Mouse (Mus musculus): ENCODE results near the gene Ppp2r5d. TPM values are rescaled to one million over a fixed set of nuclear protein-coding genes. Genes with fewer than 3 reads are reported as not detected.
A peak's percentile ranks its signal among the peaks of the same experiment; 100 is the strongest.

Ppp2r5d gene
- polyA plus RNA-seq, 1 experiment from 2014 or later: 51.0 TPM

DNA sequence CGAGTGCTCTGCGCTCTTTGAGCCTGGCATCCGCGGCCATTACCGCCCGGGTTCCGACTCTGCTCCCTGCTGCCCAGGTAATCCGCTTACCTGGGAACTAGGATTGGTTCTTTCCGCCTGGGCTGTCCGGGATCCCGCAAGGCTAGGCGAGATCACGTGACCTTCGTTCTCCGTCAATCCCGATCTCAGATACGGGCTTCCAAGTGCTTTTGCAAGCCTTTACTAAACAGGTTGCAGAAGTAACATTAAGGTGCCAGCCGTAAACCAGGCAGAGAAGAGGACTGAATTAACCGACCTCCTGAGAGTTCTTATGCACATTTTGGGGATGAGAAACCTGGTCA lies 58.6 kb downstream of the Ppp2r5d start:
- TF ChIP-seq CTCF (IDR thresholded peaks at IDR 0.05; ENCODE audit: low read depth): no peak
- 0% methylated on average over 19 of the region's 19 CpGs for WGBS

DNA sequence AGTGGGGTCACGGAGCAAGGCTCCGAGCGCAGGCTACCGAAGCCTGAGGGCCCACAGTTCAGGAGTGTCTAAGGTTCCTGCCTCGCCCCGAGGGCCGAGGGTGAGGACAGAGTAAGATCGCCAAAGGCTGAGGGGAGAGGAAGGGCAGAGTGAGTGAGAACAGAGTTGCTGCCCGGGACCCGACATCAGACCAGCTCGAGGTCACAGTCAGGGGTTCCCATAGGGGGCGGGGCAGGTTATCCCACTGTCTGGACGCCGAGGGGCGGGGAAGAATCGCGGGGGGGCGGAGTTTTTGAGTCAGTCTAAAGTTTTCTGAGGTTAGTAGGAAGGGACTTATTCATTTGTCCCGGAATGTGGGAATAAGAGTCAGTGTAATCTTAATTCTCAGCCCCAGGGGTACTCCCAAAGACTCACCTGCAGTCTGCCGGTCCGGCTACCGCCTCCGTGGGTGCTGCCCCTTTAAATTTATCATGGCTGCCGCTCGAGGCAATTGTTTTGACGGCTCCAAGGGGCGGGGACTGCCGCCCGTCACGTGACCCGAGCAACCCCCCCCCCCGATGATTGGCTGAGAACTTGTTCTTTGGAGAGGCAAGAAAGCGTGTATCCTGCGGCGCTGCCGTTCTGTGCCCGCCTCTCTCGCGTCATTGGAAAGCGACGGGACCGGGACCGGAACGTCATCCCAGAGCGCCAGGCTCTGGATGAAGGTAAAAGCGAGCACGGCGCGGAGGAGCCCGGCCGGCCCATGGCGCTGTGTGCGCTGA lies 59.2 kb downstream of the Ppp2r5d start, which contains the start of the genes Klc4 and Mrpl2:
Gene Klc4, minus strand, starts transcription at position 462 of the 761 bp plus-strand sequence.
Gene Mrpl2, plus strand, starts transcription at position 669 of the 761 bp plus-strand sequence.
- Histone ChIP-seq H3K27me3 (ENCODE audit: insufficient read depth, low read length) (no peaks in the 10 kb centered on the region), H3K4me1 (replicated peaks; ENCODE audit: insufficient read depth, low read length) (peaks cover 11% of the 10 kb centered on the region; the same call in 1 of the 2 replicates), H3K9me3 (replicated peaks; ENCODE audit: low read length) (no peaks in the 10 kb centered on the region), H3K4me2 (ENCODE audit: low read length) (peak within 1 kb of the TSS; percentile 94), H3K27ac (peak within 1 kb of the TSS; percentile 86), H3K9ac (ENCODE audit: low read depth, low read length) (peak within 1 kb of the TSS; percentile 79), H3K36me3 (ENCODE audit: insufficient read depth, low read length) (peaks cover 18% of the 10 kb centered on the region), H3K4me3 (replicated peaks; ENCODE audit: low read depth, low read length) (peak within 1 kb of the TSS; percentile 76)
- peak; percentile 73 for ATAC-seq (replicated peaks; ENCODE audit: low FRiP score, low read depth)
- WGBS: 0% methylated on average over 53 of the region's 53 CpGs
- DNase-seq (ENCODE audit: low spot score): peak; percentile 98
- TF ChIP-seq CTCF (IDR thresholded peaks at IDR 0.05; ENCODE audit: low read depth): no peak

More for the DNA sequence above, 58.6 kb downstream of the Ppp2r5d start:
- DNase-seq (ENCODE audit: low spot score) (peak; percentile 81), ATAC-seq (replicated peaks; ENCODE audit: low FRiP score, low read depth) (no peak)
- peak overlapping the region; percentile 83 for H3K27ac ChIP-seq
- H3K4me2 ChIP-seq (ENCODE audit: low read length): peak overlapping the region; percentile 71
- no peaks in the 10 kb centered on the region for H3K27me3 ChIP-seq (ENCODE audit: insufficient read depth, low read length)
- no peaks in the 10 kb centered on the region for H3K9me3 ChIP-seq (replicated peaks; ENCODE audit: low read length)
- H3K9ac ChIP-seq (ENCODE audit: low read depth, low read length): peak overlapping the region; percentile 79
- H3K4me3 ChIP-seq (replicated peaks; ENCODE audit: low read depth, low read length): peak overlapping the region; percentile 76
- peaks cover 17% of the 10 kb centered on the region; the same call in 1 of the 2 replicates for H3K4me1 ChIP-seq (replicated peaks; ENCODE audit: insufficient read depth, low read length)
- peaks cover 18% of the 10 kb centered on the region for H3K36me3 ChIP-seq (ENCODE audit: insufficient read depth, low read length)

DNA sequence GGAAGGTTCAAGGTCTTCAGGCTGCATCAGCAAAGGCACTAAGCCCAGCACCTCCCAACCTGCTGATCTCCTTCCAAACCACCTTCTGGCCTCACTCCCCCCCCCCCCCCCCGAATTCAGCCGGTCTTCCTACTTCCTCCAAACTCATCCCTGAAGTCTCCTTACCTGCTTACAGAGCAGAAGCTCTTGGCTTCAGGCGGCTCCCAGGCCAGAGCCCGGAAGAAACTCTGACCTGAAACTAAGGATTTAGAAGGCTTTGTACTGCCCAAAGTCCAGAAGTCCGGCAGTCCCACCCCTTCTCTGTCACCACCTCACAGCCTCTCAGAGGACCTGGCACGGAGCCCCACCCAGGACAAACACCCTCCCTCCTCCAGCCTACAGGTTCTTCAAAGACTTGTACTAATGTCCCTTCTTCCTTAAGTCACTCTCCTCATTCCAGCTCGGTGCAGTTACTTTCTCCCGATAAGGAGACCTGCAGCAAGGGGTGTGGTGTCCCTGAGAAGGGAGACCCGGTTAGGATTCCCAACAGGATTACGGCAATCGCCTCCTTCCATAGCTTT lies 59.9 kb downstream of the Ppp2r5d start:
- DNase-seq (ENCODE audit: low spot score) (peak; percentile 59), ATAC-seq (replicated peaks; ENCODE audit: low FRiP score, low read depth) (peak; percentile 73)
- Histone ChIP-seq H3K9me3 (replicated peaks; ENCODE audit: low read length) (no peaks in the 10 kb centered on the region), H3K9ac (ENCODE audit: low read depth, low read length) (peak overlapping the region; percentile 75), H3K4me3 (replicated peaks; ENCODE audit: low read depth, low read length) (peak overlapping the region; percentile 76), H3K27me3 (ENCODE audit: insufficient read depth, low read length) (no peaks in the 10 kb centered on the region), H3K27ac (peak overlapping the region; percentile 86), H3K4me1 (replicated peaks; ENCODE audit: insufficient read depth, low read length) (peaks cover 11% of the 10 kb centered on the region; the same call in 1 of the 2 replicates), H3K4me2 (ENCODE audit: low read length) (peak overlapping the region; percentile 94), H3K36me3 (ENCODE audit: insufficient read depth, low read length) (peaks cover 23% of the 10 kb centered on the region)
- TF ChIP-seq CTCF (IDR thresholded peaks at IDR 0.05; ENCODE audit: low read depth): no peak
- WGBS: 4% methylated on average over 10 of the region's 11 CpGs

DNA sequence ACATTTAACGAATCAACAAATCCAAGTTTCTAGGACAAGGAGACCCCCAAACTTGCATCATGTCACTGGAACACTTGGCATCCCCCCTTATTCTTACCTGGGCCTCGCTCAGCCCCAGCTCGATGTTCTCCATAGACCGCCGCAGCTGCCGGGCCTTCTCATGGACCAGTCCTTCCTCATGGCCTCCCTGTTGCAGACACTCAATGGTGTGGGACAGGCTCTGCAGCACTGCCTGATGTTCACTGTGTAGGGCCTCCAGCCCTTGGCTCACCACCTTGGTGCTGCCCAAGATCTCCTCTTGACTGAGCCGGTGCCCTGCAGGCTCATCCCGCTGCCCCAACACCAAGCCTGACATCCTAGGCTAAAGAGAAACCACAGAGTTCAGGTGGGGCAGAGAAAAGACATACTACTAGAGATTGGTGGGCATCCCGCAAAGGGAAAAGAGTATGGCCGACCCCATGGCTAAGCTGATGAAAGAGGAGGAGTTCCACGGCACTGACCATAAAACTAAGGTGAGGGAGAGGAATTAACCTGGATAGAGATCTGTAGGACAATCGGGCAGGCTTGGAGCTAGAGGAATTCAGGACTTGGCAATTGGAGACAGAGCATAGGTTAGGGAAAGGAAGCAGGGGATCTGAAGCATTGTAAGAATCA lies 60.6 kb downstream of the Ppp2r5d start:
- WGBS: 79% methylated on average over 12 of the region's 12 CpGs
- Histone ChIP-seq H3K4me1 (replicated peaks; ENCODE audit: insufficient read depth, low read length) (peaks cover 8% of the 10 kb centered on the region; the same call in 1 of the 2 replicates), H3K4me3 (replicated peaks; ENCODE audit: low read depth, low read length) (peak overlapping the region; percentile 76), H3K9me3 (replicated peaks; ENCODE audit: low read length) (no peaks in the 10 kb centered on the region), H3K27me3 (ENCODE audit: insufficient read depth, low read length) (no peaks in the 10 kb centered on the region), H3K36me3 (ENCODE audit: insufficient read depth, low read length) (peaks cover 31% of the 10 kb centered on the region), H3K9ac (ENCODE audit: low read depth, low read length) (peak overlapping the region; percentile 75; the same call in 1 of the 2 replicates), H3K4me2 (ENCODE audit: low read length) (peak overlapping the region; percentile 94), H3K27ac (peak overlapping the region; percentile 86)
- no peak for TF ChIP-seq CTCF (IDR thresholded peaks at IDR 0.05; ENCODE audit: low read depth)
- DNase-seq (ENCODE audit: low spot score): no peak
- no peak for ATAC-seq (replicated peaks; ENCODE audit: low FRiP score, low read depth)

DNA sequence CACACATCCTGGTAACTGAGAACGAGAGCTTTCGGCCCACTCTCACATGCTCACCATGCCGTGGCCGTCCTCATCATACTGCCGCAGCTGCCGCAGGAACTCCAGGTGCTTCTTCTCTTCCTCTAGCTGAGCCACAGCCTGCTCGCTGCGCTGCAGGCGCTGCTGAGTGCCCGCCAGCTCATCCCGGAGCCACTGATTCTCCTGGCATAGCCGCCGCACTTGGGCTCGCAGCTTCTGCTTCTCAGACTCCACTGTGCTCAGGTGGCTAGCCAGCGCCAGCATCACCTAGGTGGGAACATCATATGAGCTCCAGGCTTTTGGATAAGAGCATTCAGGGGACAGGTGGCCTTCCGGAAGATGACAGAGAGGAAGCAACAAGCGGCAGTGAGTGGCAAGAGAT lies 62.9 kb downstream of the Ppp2r5d start:
- DNase-seq (ENCODE audit: low spot score) (no peak), ATAC-seq (replicated peaks; ENCODE audit: low FRiP score, low read depth) (no peak)
- H3K9ac ChIP-seq (ENCODE audit: low read depth, low read length): no peak overlapping the region
- no peak overlapping the region for H3K27ac ChIP-seq
- no peak for TF ChIP-seq CTCF (IDR thresholded peaks at IDR 0.05; ENCODE audit: low read depth)
- peaks cover 22% of the 10 kb centered on the region; the same call in 1 of the 2 replicates for H3K36me3 ChIP-seq (ENCODE audit: insufficient read depth, low read length)
- WGBS: 92% methylated on average over 17 of the region's 17 CpGs
- H3K4me3 ChIP-seq (replicated peaks; ENCODE audit: low read depth, low read length): no peak overlapping the region
- H3K9me3 ChIP-seq (replicated peaks; ENCODE audit: low read length): no peaks in the 10 kb centered on the region
- H3K4me1 ChIP-seq (replicated peaks; ENCODE audit: insufficient read depth, low read length): peaks cover 8% of the 10 kb centered on the region; the same call in 1 of the 2 replicates
- H3K4me2 ChIP-seq (ENCODE audit: low read length): no peak overlapping the region
- no peaks in the 10 kb centered on the region for H3K27me3 ChIP-seq (ENCODE audit: insufficient read depth, low read length)

DNA sequence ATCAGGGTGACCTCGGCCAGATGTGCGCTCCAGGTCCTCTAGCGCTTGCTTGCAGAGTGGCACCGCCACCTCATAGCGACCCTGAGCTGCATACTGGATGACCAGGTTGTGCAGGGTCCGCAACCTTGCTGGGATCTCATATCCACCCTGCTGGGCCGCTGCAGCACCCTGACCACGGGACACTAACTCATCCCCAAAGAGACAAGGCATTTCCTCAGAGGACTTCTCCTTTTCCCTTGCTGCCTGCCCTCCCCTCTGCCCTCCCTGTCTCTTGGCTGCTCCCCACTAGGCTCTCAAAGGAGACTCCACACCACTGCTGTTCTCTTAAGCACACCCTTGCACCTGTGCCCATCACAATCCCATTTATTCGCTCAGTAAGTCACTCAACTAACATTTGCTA lies 65.0 kb downstream of the Ppp2r5d start:
- no peak for DNase-seq (ENCODE audit: low spot score)

More for the DNA sequence above, 65.0 kb downstream of the Ppp2r5d start:
- Histone ChIP-seq H3K4me3 (replicated peaks; ENCODE audit: low read depth, low read length) (no peak overlapping the region), H3K9ac (ENCODE audit: low read depth, low read length) (no peak overlapping the region), H3K9me3 (replicated peaks; ENCODE audit: low read length) (no peaks in the 10 kb centered on the region), H3K4me2 (ENCODE audit: low read length) (no peak overlapping the region), H3K4me1 (replicated peaks; ENCODE audit: insufficient read depth, low read length) (peaks cover 8% of the 10 kb centered on the region; the same call in 1 of the 2 replicates), H3K36me3 (ENCODE audit: insufficient read depth, low read length) (peaks cover 30% of the 10 kb centered on the region), H3K27ac (no peak overlapping the region), H3K27me3 (ENCODE audit: insufficient read depth, low read length) (no peaks in the 10 kb centered on the region)
- 56% methylated on average over 9 of the region's 9 CpGs for WGBS
- no peak for TF ChIP-seq CTCF (IDR thresholded peaks at IDR 0.05; ENCODE audit: low read depth)
- no peak for ATAC-seq (replicated peaks; ENCODE audit: low FRiP score, low read depth)

Data from kidney, postnatal 0 days (tissue).